Mouse (Mus musculus) myocyte (in vitro differentiated cells): ENCODE data around the gene B4gat1. TPM values are rescaled to one million over a fixed set of nuclear protein-coding genes. Genes with fewer than 3 reads are reported as not detected.

ENCODE experiments used
- H3K27me3 ChIP-seq: one replicate; pipeline ENCODE4 v1.6.1; 2011; ENCODE audit not compliant: control insufficient read depth, insufficient read depth, insufficient read length
- H3K36me3 ChIP-seq: one replicate; pipeline ENCODE4 v1.6.1; 2011; ENCODE audit not compliant: control insufficient read depth, insufficient read depth
- H3K4me2 ChIP-seq: one replicate; pipeline ENCODE4 v1.6.1; 2011; ENCODE audit warnings: low read depth, control low read depth
- H3K4me3 ChIP-seq: one replicate; pipeline ENCODE4 v1.5.1; 2011; ENCODE audit warnings: mild to moderate bottlenecking, control low read depth, moderate library complexity
- H3K79me2 ChIP-seq: one replicate; pipeline ENCODE4 v1.6.1; 2011; ENCODE audit not compliant: control insufficient read depth, insufficient read depth
- H3ac ChIP-seq: one replicate; pipeline ENCODE4 v1.6.1; 2011; ENCODE audit not compliant: control insufficient read depth, insufficient read length
- CEBPB ChIP-seq: IDR thresholded peaks from 2 replicates; pipeline ENCODE4 v1.6.1; 2011; ENCODE audit warnings: mild to moderate bottlenecking, moderate library complexity; ENCODE audit not compliant: poor library complexity, insufficient read depth, severe bottlenecking
- E2F4 ChIP-seq: IDR thresholded peaks from one replicate; pipeline ENCODE4 v1.6.1; 2011; ENCODE audit warnings: mild to moderate bottlenecking, control low read depth, moderate library complexity; ENCODE audit not compliant: insufficient read depth
- MAX ChIP-seq: IDR thresholded peaks from one replicate; pipeline ENCODE4 v1.6.1; 2011; ENCODE audit warnings: low read depth, mild to moderate bottlenecking, control low read depth
- MYOD1 ChIP-seq, 3 experiments: IDR thresholded peaks; one replicate each; pipeline ENCODE4 v1.6.1; 2011; ENCODE audit warnings: control low read depth in 2 of 3, low read depth in 2 of 3, mild to moderate bottlenecking in 2 of 3, moderate library complexity in 1 of 3; ENCODE audit not compliant: insufficient read length in 2 of 3, control insufficient read depth in 1 of 3
- MYOG ChIP-seq, 3 experiments: IDR thresholded peaks; one replicate each; pipeline ENCODE4 v1.6.1; 2011; ENCODE audit warnings: control low read depth in 2 of 3, low read depth in 2 of 3, mild to moderate bottlenecking in 2 of 3; ENCODE audit not compliant: insufficient read length in 2 of 3, control insufficient read depth in 1 of 3, insufficient read depth in 1 of 3
- POLR2A ChIP-seq: IDR thresholded peaks from one replicate; pipeline ENCODE4 v1.6.1; 2011; ENCODE audit warnings: low read depth, mild to moderate bottlenecking, control low read depth, moderate library complexity; ENCODE audit not compliant: insufficient read length
- POLR2AphosphoS2 ChIP-seq: IDR thresholded peaks from one replicate; pipeline ENCODE4 v1.6.1; 2011; ENCODE audit warnings: low read depth, control low read depth; ENCODE audit not compliant: insufficient read length
- REST ChIP-seq: IDR thresholded peaks from one replicate; pipeline ENCODE4 v1.6.1; 2011; ENCODE audit warnings: mild to moderate bottlenecking, control low read depth, moderate library complexity; ENCODE audit not compliant: insufficient read depth, insufficient read length
- SRF ChIP-seq: IDR thresholded peaks from one replicate; pipeline ENCODE4 v1.6.1; 2011; ENCODE audit warnings: low read depth; ENCODE audit not compliant: control insufficient read depth, insufficient read length
- TCF12 ChIP-seq: IDR thresholded peaks from one replicate; pipeline ENCODE4 v1.6.1; 2011; ENCODE audit warnings: mild to moderate bottlenecking, control low read depth; ENCODE audit not compliant: poor library complexity, insufficient read depth, severe bottlenecking
- TCF3 ChIP-seq: IDR thresholded peaks from one replicate; pipeline ENCODE4 v1.6.1; 2011; ENCODE audit warnings: low read depth, control low read depth; ENCODE audit not compliant: insufficient read length
- USF1 ChIP-seq: IDR thresholded peaks from one replicate; pipeline ENCODE4 v1.6.1; 2011; ENCODE audit warnings: low read depth, mild to moderate bottlenecking, control low read depth, moderate library complexity
- polyA plus RNA-seq: library from polyadenylated mRNA; unstranded; fragments of >200 nt; fragmentation: generic; extraction: Trizol; gene quantifications from one replicate; pipeline ENCODE4 v1.2.1, GENCODE M21; 2012; ENCODE audit warnings: missing spikeins

B4gat1 gene
- polyA plus RNA-seq, 1 experiment, result 46.7 TPM

DNA sequence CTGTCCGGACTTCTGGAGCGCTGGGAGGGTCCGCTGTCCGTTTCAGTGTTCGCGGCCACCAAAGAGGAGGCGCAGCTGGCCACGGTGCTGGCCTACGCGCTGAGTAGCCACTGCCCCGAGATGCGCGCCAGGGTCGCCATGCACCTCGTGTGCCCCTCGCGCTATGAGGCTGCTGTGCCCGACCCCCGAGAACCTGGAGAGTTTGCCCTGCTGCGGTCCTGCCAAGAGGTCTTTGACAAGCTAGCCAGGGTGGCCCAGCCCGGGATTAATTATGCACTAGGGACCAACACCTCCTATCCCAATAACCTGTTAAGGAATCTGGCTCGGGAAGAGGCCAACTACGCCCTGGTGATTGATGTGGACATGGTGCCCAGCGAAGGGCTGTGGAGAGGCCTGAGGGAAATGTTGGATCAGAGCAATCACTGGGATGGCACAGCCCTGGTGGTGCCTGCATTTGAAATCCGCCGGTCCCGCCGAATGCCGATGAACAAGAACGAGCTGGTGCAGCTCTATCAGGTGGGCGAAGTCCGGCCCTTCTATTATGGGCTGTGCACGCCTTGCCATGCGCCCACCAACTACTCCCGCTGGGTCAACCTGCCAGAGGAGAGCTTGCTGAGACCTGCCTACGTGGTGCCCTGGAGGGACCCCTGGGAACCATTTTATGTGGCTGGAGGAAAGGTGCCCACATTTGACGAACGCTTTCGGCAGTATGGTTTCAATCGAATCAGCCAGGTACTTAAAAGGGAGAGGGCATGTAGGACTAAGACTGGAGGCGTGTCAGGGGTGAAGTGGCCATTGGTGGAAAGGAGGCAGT lies 882 bp downstream of the B4gat1 start:
- no peaks in the 10 kb centered on the region for H3K36me3 ChIP-seq
- H3K4me3 ChIP-seq, result peak overlapping the region; percentile 89
- peak overlapping the region; percentile 63 for H3ac ChIP-seq
- peak overlapping the region; percentile 83 for H3K4me2 ChIP-seq
- peaks cover 32% of the 10 kb centered on the region for H3K79me2 ChIP-seq
- no peak for TF ChIP-seq POLR2AphosphoS2
- TF ChIP-seq TCF3, result no peak
- no peak for TF ChIP-seq E2F4
- TF ChIP-seq TCF12, result no peak
- TF ChIP-seq USF1, result no peak
- TF ChIP-seq SRF, result no peak
- TF ChIP-seq MYOG (IDR thresholded peaks at IDR 0.05; ENCODE audit: control insufficient read depth in 1 of 3, insufficient read depth in 1 of 3, insufficient read length in 2 of 3, low read depth in 2 of 3), result peak in 1 of 3 experiments; percentile 31
- TF ChIP-seq CEBPB, result no peak
- no peak for TF ChIP-seq POLR2A
- TF ChIP-seq MAX, result no peak
- no peak for TF ChIP-seq REST
- peak in 1 of 3 experiments; percentile 47 for TF ChIP-seq MYOD1 (IDR thresholded peaks at IDR 0.05; ENCODE audit: control insufficient read depth in 1 of 3, insufficient read length in 2 of 3, low read depth in 2 of 3)
- no peaks in the 10 kb centered on the region for H3K27me3 ChIP-seq

DNA sequence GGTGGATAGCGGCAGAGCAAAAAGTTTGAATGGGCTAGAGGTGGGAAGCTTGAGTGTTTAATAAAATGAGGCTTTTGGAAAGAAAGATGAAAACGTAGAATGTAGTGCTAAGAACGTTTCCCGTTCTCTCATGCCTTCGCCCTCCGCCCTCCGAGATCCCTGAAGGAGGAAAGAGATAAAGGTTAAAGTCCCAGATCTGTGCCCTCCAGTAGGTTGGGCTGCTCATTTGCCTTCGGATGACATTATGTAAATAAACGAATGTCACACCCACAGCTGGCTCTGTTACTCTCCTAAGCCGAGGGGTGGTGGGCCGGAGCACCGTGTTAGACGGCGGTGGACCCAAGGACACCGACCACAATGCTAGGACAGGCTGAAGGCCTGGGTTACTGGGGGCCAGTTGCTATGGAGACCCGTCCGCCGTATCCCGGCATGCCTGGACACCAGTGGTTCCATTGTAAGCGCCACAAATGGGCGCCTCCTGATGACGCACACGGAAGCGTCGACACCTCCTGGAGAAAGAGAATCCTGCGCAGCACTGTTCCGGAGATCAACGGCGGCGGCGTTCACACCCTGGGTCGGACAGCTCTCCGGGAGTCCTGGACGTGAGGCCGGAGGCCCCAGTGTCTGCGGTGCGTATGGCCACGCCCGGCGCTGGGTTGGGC lies 2.4 kb downstream of the B4gat1 start, which contains the start of gene Brms1:
Brms1 (plus strand) TSS at position 493 of the 662 bp plus-strand sequence.
- peak within 1 kb of the TSS; percentile 90 for H3K4me2 ChIP-seq
- H3K79me2 ChIP-seq, result peaks cover 32% of the 10 kb centered on the region
- peak within 1 kb of the TSS; percentile 13 for H3ac ChIP-seq
- TF ChIP-seq SRF, result peak; percentile 89
- no peak for TF ChIP-seq TCF12
- no peak for TF ChIP-seq MAX
- TF ChIP-seq USF1, result no peak
- TF ChIP-seq POLR2A, result peak; percentile 63
- TF ChIP-seq POLR2AphosphoS2, result peak; percentile 63
- no peaks in the 10 kb centered on the region for H3K36me3 ChIP-seq
- H3K27me3 ChIP-seq, result no peaks in the 10 kb centered on the region
- H3K4me3 ChIP-seq, result peak within 1 kb of the TSS; percentile 89

DNA sequence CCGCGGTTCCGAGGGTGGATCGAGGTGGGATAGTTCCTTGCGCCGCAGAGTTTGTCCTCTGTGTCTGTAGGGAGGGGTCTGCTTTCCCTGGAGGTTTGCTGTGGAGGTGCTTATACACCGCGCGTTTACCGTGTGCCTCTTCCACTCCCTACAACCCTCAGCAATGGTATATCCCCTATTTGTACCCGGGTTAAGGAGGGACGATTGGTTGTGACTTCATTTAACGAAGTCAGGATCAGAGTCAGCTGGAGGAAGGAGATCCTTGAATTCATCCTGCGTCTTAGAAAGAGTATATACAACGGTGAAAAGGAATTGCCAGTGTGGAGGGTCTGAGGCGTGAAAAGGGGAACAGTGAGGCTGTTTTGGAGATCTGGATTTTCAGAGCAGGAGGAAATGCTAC lies 3.0 kb downstream of the B4gat1 start:
- peaks cover 32% of the 10 kb centered on the region for H3K79me2 ChIP-seq
- no peaks in the 10 kb centered on the region for H3K27me3 ChIP-seq
- H3K4me2 ChIP-seq, result peak overlapping the region; percentile 90
- peak overlapping the region; percentile 89 for H3K4me3 ChIP-seq
- peak overlapping the region; percentile 13 for H3ac ChIP-seq
- no peak for TF ChIP-seq POLR2A
- TF ChIP-seq MYOG (IDR thresholded peaks at IDR 0.05; ENCODE audit: control insufficient read depth in 1 of 3, insufficient read depth in 1 of 3, insufficient read length in 2 of 3, low read depth in 2 of 3), result no peak
- no peak for TF ChIP-seq MAX
- TF ChIP-seq TCF12, result no peak
- TF ChIP-seq CEBPB, result no peak
- TF ChIP-seq E2F4, result no peak
- no peak for TF ChIP-seq SRF
- TF ChIP-seq MYOD1 (IDR thresholded peaks at IDR 0.05; ENCODE audit: control insufficient read depth in 1 of 3, insufficient read length in 2 of 3, low read depth in 2 of 3), result no peak
- no peak for TF ChIP-seq REST
- H3K36me3 ChIP-seq, result no peaks in the 10 kb centered on the region

DNA sequence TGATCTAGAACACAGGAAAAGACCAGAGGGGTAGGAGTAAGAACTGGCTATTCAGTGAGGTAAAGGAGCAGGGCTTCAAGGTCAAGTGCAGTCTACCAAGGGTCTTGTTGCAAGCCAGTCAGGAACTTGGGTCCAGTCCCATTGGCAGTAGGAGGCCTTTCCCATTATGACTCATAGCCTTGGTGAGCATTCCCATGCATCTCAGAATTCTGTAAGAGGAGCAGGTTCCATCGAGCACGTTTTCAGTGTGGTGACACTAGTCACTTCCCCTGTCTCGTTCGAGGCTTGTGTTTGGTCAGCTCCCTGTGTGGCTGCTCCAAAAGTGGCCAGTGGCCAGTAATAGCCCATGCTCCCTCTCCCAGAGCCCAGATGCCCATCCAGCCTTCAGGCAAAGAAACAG lies 6.9 kb downstream of the B4gat1 start:
- H3K4me3 ChIP-seq, result no peak overlapping the region
- no peak overlapping the region for H3ac ChIP-seq
- H3K36me3 ChIP-seq, result no peaks in the 10 kb centered on the region
- no peaks in the 10 kb centered on the region for H3K27me3 ChIP-seq
- peaks cover 19% of the 10 kb centered on the region for H3K79me2 ChIP-seq
- TF ChIP-seq CEBPB, result no peak
- TF ChIP-seq REST, result no peak
- no peak for TF ChIP-seq MYOG (IDR thresholded peaks at IDR 0.05; ENCODE audit: control insufficient read depth in 1 of 3, insufficient read depth in 1 of 3, insufficient read length in 2 of 3, low read depth in 2 of 3)
- no peak for TF ChIP-seq MAX
- TF ChIP-seq USF1, result no peak
- no peak for TF ChIP-seq TCF12
- TF ChIP-seq POLR2A, result no peak
- TF ChIP-seq E2F4, result no peak
- TF ChIP-seq TCF3, result no peak
- no peak for TF ChIP-seq MYOD1 (IDR thresholded peaks at IDR 0.05; ENCODE audit: control insufficient read depth in 1 of 3, insufficient read length in 2 of 3, low read depth in 2 of 3)
- TF ChIP-seq POLR2AphosphoS2, result no peak
- TF ChIP-seq SRF, result no peak
- no peak overlapping the region for H3K4me2 ChIP-seq
